ENCODE assay signal across 30 mouse cellular contexts in genomic region chr10:18189498-18189897, GRCm38 (mm10). TPM values are rescaled to one million over a fixed set of nuclear protein-coding genes. Genes with fewer than 3 reads are reported as not detected.
"Had no signal": no experiment of that assay in that cellular context is flagged by ENCODE, and none has a peak within 500 bp of the region (broad histone marks: within the 10 kb centered on the region; RNA-seq: fewer than 3 reads in every experiment).

No protein-coding gene starts in this region.

- ATAC-seq: forebrain, embryonic 13.5 days; forebrain, embryonic 14.5 days; forebrain, embryonic 15.5 days; forebrain, embryonic 16.5 days; forebrain, postnatal 0 days had no signal

- H3K27me3 ChIP-seq: embryonic facial prominence, embryonic 12.5 days; embryonic facial prominence, embryonic 13.5 days; embryonic facial prominence, embryonic 15.5 days; forebrain, embryonic 12.5 days; forebrain, embryonic 13.5 days; forebrain, embryonic 15.5 days had no signal

- H3K4me3 ChIP-seq: embryonic facial prominence, embryonic 10.5 days; embryonic facial prominence, embryonic 12.5 days; embryonic facial prominence, embryonic 13.5 days; embryonic facial prominence, embryonic 15.5 days; erythroblast, embryonic 14.5 days; forebrain, embryonic 10.5 days; forebrain, embryonic 12.5 days; forebrain, embryonic 13.5 days; forebrain, embryonic 15.5 days; gastrocnemius, adult 2 months had no signal

- H3K4me1 ChIP-seq: forebrain, embryonic 10.5 days; forebrain, embryonic 12.5 days; forebrain, embryonic 13.5 days; forebrain, embryonic 15.5 days had no signal

- DNase-seq: cerebellum, adult 2 months; cerebellum, adult 8-10 months; cerebellum, adult 9-10 months; cerebellum, adult 9-11 months; cerebellum, postnatal 10 days; cerebellum, postnatal 14 days; cerebellum, postnatal 25 days; cerebellum, postnatal 36 days; embryo, embryonic 11 days; forebrain, postnatal 0 days; gastrocnemius, adult 2 months; gastrocnemius, postnatal 10 days; gastrocnemius, postnatal 14 days; gastrocnemius, postnatal 25 days; gastrocnemius, postnatal 36 days; heart, adult 18-20 months had no signal

- H3K9ac ChIP-seq: embryonic facial prominence, embryonic 12.5 days; embryonic facial prominence, embryonic 13.5 days; embryonic facial prominence, embryonic 15.5 days; forebrain, embryonic 12.5 days; forebrain, embryonic 13.5 days; forebrain, embryonic 15.5 days; forebrain, postnatal 0 days had no signal

- H3K9me3 ChIP-seq: embryonic facial prominence, embryonic 10.5 days; embryonic facial prominence, embryonic 12.5 days; embryonic facial prominence, embryonic 13.5 days; embryonic facial prominence, embryonic 15.5 days; forebrain, embryonic 10.5 days; forebrain, embryonic 12.5 days; forebrain, embryonic 13.5 days; forebrain, embryonic 15.5 days had no signal

- H3K27ac ChIP-seq: embryonic facial prominence, embryonic 10.5 days; embryonic facial prominence, embryonic 12.5 days; embryonic facial prominence, embryonic 13.5 days; embryonic facial prominence, embryonic 15.5 days; forebrain, embryonic 10.5 days; forebrain, embryonic 12.5 days; forebrain, embryonic 13.5 days; forebrain, embryonic 15.5 days; gastrocnemius, adult 2 months had no signal

- H3K36me3 ChIP-seq: embryonic facial prominence, embryonic 10.5 days; embryonic facial prominence, embryonic 12.5 days; embryonic facial prominence, embryonic 13.5 days; embryonic facial prominence, embryonic 15.5 days; forebrain, embryonic 10.5 days; forebrain, embryonic 12.5 days; forebrain, embryonic 15.5 days had no signal

- H3K4me2 ChIP-seq: embryonic facial prominence, embryonic 12.5 days; embryonic facial prominence, embryonic 13.5 days; embryonic facial prominence, embryonic 15.5 days; forebrain, embryonic 12.5 days; forebrain, embryonic 13.5 days; forebrain, embryonic 15.5 days had no signal

RNA-seq across cellular contexts. Expression of gene Ect2l, which starts 21.2 kb away (rescaled TPM):
- total RNA-seq: common myeloid progenitor, adult 5-6 weeks; forebrain, postnatal 0 days; gastrocnemius, adult 2 months; gastrocnemius, postnatal 25 days; granulocyte monocyte progenitor cell, adult 5-6 weeks; heart, adult 8-10 months had no signal
- polyA plus RNA-seq: erythroblast, embryonic 14.5 days had no signal
